Mouse (Mus musculus): ENCODE results near the gene Nek1. TPM values are rescaled to one million over a fixed set of nuclear protein-coding genes. Genes with fewer than 3 reads are reported as not detected.

Nek1 gene
- total RNA-seq, 2 experiments from 2014 or later = 14.3 to 21.5 TPM

- no peak for ATAC-seq (replicated peaks; ENCODE audit: low FRiP score, poor library complexity, severe bottlenecking)
Observed at GRCm38 (mm10) chr8:61142302-61142701, 149.3 kb downstream of the Nek1 start.

- ATAC-seq (replicated peaks; ENCODE audit: low FRiP score, poor library complexity, severe bottlenecking) = no peak
Observed at GRCm38 (mm10) chr8:61142845-61143244, 149.8 kb downstream of the Nek1 start.

DNA sequence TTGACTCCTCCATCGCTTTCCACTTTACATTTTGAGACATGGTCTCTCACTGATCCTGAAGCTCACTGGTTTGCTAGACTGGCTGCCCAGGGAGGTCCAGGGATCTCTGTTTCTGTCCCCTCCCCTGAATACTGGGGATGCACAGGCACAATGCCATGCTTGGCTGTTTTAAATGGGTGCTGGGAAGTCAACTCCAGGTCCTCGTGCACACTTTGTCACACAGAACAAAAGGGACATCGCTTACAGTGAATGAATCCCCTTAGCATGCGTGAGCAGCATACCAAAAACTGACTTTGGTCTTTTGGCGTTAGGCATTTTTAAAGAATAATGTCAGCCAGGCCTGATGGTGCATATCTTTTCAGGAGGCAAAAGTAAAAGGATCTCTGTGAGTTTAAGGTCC, 155.7 kb downstream of the Nek1 start:
- no peak for ATAC-seq (replicated peaks; ENCODE audit: low FRiP score, poor library complexity, severe bottlenecking)

GRCm38 (mm10) chr8:61150596-61150995, 157.6 kb downstream of the Nek1 start:
- ATAC-seq (replicated peaks; ENCODE audit: low FRiP score, poor library complexity, severe bottlenecking) = no peak

GRCm38 (mm10) chr8:61156406-61156805, 163.4 kb downstream of the Nek1 start:
- ATAC-seq (replicated peaks; ENCODE audit: low FRiP score, poor library complexity, severe bottlenecking) = no peak

DNA sequence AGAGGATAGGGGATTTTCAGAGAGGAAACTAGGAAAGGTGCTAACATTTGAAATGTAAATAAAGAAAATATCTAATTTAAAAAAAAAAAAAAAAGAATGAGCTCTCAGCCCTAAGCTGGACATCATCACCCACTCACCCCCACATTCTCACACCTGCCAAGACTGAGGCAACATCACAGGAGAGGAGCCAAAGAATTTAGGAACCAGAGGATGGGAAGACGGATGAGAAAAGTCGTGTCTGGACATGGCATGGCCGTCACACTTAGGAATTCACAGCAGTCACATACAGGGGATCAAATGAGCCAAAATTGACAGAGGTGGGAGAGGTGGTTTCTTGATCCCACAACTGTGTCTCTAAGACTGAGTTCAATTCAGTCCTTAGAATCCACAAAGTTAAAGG, 165.5 kb downstream of the Nek1 start:
- no peak for ATAC-seq (replicated peaks; ENCODE audit: low FRiP score, poor library complexity, severe bottlenecking)

- ATAC-seq (replicated peaks; ENCODE audit: low FRiP score, poor library complexity, severe bottlenecking) = no peak
Observed at GRCm38 (mm10) chr8:61161461-61162185, 168.6 kb downstream of the Nek1 start.

GRCm38 (mm10) chr8:61162186-61162566, 169.2 kb downstream of the Nek1 start:
- no peak for ATAC-seq (replicated peaks; ENCODE audit: low FRiP score, poor library complexity, severe bottlenecking)

DNA sequence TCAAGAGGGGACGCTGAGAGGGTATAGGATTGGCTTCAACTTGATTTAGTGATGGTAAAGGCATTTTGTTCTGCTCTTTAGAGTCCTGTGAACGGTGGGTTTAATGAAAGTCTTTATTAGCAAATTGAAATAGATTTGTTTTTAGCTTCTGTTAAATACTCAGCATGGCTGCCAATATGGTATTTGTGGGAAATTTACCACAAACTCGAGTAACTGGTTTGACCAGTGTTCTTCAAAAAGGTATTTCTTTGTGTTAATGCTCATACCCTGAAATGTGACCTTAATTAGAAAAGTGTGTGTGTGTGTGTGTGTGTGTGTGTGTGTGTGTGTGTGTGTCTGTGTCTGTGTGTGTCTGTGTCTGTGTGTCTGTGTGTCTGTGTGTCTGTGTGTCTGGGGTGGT, 178.6 kb downstream of the Nek1 start:
- ATAC-seq (replicated peaks; ENCODE audit: low FRiP score, poor library complexity, severe bottlenecking) = no peak

- no peak for ATAC-seq (replicated peaks; ENCODE audit: low FRiP score, poor library complexity, severe bottlenecking)
Observed at GRCm38 (mm10) chr8:61173921-61174492, 181.0 kb downstream of the Nek1 start.

DNA sequence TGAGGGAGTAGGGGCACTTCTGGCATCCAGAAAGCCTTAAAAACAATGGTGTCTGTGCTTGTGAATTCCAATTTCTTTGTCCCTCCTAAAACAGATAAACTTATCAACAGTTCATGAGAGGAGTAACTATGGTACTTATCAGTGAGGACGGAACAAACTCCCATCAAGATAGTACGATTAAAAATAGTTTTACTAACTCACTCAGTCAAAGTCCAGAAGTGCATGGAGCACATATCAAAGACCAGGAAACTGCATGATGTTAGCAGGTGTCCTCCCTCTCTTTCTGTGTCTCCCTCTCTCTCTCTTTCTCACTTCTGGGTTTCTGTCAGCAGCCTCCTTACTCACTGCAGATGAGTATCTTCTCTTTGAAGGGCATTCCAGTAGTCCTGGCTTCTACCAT, 182.9 kb downstream of the Nek1 start:
- no peak for ATAC-seq (replicated peaks; ENCODE audit: low FRiP score, poor library complexity, severe bottlenecking)

GRCm38 (mm10) chr8:61177680-61178593, 184.9 kb downstream of the Nek1 start:
- ATAC-seq (replicated peaks; ENCODE audit: low FRiP score, poor library complexity, severe bottlenecking) = no peak

DNA sequence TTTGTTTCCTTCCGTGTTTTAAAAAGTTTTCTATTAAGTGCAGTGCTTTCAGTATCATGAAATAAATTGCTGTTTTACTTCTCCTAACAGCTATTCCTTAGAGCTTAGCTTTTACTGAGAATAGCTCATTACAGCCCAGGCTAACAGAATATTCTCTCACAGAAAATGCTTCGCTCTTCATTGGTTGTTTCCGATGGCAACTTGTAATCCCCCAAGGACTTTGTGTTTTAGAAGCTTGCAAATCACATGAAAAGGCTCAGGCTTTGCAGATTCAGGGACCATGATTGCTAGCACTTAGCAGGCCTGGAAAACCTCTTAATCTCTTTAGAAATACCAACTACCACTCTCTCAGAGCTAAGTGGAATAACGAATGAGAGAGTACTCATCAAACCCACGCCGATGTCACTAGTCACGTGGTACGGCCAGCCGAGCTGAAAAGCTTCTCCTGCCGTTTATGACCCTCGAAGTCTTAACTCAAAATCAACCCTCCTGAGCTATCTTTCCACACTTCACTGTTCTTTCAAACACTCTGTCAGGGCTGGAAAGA, 185.7 kb downstream of the Nek1 start:
- no peak for ATAC-seq (replicated peaks; ENCODE audit: low FRiP score, poor library complexity, severe bottlenecking)

Other genes with a start within 250 kb of the Nek1 start
- 190 and 199 TPM in 2 replicates for gene Hpf1, start 102.8 kb upstream of the Nek1 start, total RNA-seq (2015; ENCODE audit: low replicate concordance)
- 116 and 169 TPM in 2 replicates for gene Hpf1, start 102.8 kb upstream of the Nek1 start, total RNA-seq (2017; ENCODE audit: low replicate concordance)
- gene Clcn3, start 9.9 kb upstream of the Nek1 start, total RNA-seq (2015; ENCODE audit: low replicate concordance) = 293 and 374 TPM in 2 replicates
- gene Clcn3, start 9.9 kb upstream of the Nek1 start, total RNA-seq (2017; ENCODE audit: low replicate concordance) = 484 and 559 TPM in 2 replicates
- not detected in 2 replicates for gene Sh3rf1, start 230.7 kb downstream of the Nek1 start, total RNA-seq (2015; ENCODE audit: low replicate concordance)
- gene Sh3rf1, start 230.7 kb downstream of the Nek1 start, total RNA-seq (2017; ENCODE audit: low replicate concordance) = 2.8 TPM in 1 of 2 replicates, not detected in the other

Data from erythroid progenitor cell, adult 5-6 weeks (primary cell).